Mouse (Mus musculus) cerebellum, adult 2 months (tissue): ENCODE data around the gene Ccdc170.

Experiments used
- CTCF ChIP-seq: fragments of 200-500 bp; IDR thresholded peaks from 2 replicates; pipeline ENCODE4 v1.5.1; 2011; ENCODE audit warnings: low read depth, mild to moderate bottlenecking, control low read depth, low read length, moderate library complexity, borderline replicate concordance; ENCODE audit not compliant: insufficient read depth
- POLR2A ChIP-seq: fragments of 200-500 bp; IDR thresholded peaks from 2 replicates; pipeline ENCODE4 v1.6.1; 2011; ENCODE audit warnings: low read length, control low read depth, borderline replicate concordance; ENCODE audit not compliant: insufficient read depth

GRCm38 (mm10) chr10:4571304-4571703, 89.0 kb downstream of the Ccdc170 start:
- no peak for TF ChIP-seq CTCF
- TF ChIP-seq POLR2A = no peak
